Comparison of ENCODE assay signal across 13 mouse cellular contexts in the genomic region with DNA sequence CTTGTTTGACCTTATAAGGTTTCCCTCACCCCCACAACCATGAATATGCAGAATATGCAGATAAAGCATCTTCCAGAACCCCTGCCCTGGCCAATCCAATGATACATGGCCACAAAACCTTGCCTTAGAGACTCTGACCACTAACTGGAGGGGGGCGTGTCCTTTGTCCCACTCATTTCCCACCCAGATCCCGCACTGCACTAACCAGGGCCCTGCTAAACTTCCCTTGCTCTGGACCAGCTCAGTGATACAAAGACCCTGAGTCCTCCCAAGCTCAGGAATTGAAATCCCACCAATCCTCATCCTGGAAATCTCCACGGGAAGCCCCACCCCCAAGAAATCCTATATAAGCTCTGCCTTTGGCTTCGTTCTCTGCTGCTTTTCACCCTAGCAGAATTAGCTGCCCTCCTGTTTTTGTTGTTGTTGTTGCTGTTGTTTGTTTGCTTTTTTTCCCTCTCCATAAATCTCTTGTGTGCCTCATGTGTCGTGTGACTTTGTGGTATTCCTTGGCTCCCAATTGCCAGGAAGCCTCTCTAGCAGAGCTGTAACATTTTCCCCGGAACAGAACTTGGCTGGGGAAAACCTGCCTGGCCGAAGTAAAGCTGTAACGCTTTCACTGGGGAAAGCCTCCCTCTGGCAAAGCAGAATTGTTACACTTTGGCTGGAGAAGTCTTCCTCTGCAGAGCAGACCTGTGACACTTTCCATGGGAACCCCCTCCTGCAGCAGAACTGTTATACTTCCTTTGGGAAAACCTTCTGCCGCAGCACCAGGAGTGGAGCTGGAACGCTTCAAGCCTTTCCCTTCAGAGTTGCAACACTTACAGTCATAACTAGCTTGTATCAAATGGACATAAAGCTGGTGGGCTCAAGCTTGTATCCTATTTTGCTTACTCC. TPM values are rescaled to one million over a fixed set of nuclear protein-coding genes. Genes with fewer than 3 reads are reported as not detected.
DNase-seq lines count a peak whose midpoint lies in the region; ATAC-seq lines count a peak whose summit lies in the region.
"Had no signal": no experiment of that assay in that cellular context is flagged by ENCODE, and none has a peak within 500 bp of the region (broad histone marks: within the 10 kb centered on the region; RNA-seq: fewer than 3 reads in every experiment).

No protein-coding gene starts in this region.

- peak overlapping the region; percentile 90 for H3K4me2 ChIP-seq in hindbrain, embryonic 14.5 days (replicated peaks)
- H3K4me2 ChIP-seq in hindbrain, embryonic 11.5 days (replicated peaks; ENCODE audit: low read depth, low read length): no peak overlapping the region
- peak overlapping the region; percentile 97 for H3K4me2 ChIP-seq in heart, embryonic 13.5 days
- peak overlapping the region; percentile 96 for H3K4me2 ChIP-seq in liver, embryonic 12.5 days

- H3K9me3 ChIP-seq in hindbrain, embryonic 14.5 days (ENCODE audit: control insufficient read depth, low read length): no peaks in the 10 kb centered on the region
- H3K9me3 ChIP-seq in hindbrain, embryonic 11.5 days (ENCODE audit: control insufficient read depth, low read length): no peaks in the 10 kb centered on the region
- H3K9me3 ChIP-seq in heart, embryonic 13.5 days: no peaks in the 10 kb centered on the region
- no peaks in the 10 kb centered on the region for H3K9me3 ChIP-seq in liver, embryonic 12.5 days (replicated peaks)
- H3K9me3 ChIP-seq: midbrain, embryonic 12.5 days had no signal

- H3K27ac ChIP-seq in hindbrain, embryonic 14.5 days: no peak overlapping the region
- no peak overlapping the region for H3K27ac ChIP-seq in hindbrain, embryonic 11.5 days (ENCODE audit: low read depth, low read length)
- H3K27ac ChIP-seq in heart, embryonic 13.5 days (replicated peaks): peak overlapping the region; percentile 94; the same call in 1 of the 2 replicates
- H3K27ac ChIP-seq in liver, embryonic 12.5 days: no peak overlapping the region; the same call in 1 of the 2 replicates

- no peak overlapping the region for H3K9ac ChIP-seq in hindbrain, embryonic 14.5 days
- H3K9ac ChIP-seq in hindbrain, embryonic 11.5 days (ENCODE audit: low read depth, low read length): no peak overlapping the region
- peak overlapping the region; percentile 76; the same call in 1 of the 2 replicates for H3K9ac ChIP-seq in heart, embryonic 13.5 days
- H3K9ac ChIP-seq in liver, embryonic 12.5 days: 0 out of 2 replicates have a peak overlapping the region, but pooled peaks have one; percentile 81

- no peak overlapping the region for H3K4me3 ChIP-seq in hindbrain, embryonic 14.5 days (replicated peaks; ENCODE audit: low read length)
- H3K4me3 ChIP-seq in hindbrain, embryonic 11.5 days (ENCODE audit: low read depth, low read length): no peak overlapping the region
- H3K4me3 ChIP-seq in heart, embryonic 13.5 days: no peak overlapping the region
- 0 out of 2 replicates have a peak overlapping the region, but pooled peaks have one; percentile 75 for H3K4me3 ChIP-seq in liver, embryonic 12.5 days

- ATAC-seq in hindbrain, embryonic 14.5 days (ENCODE audit: low FRiP score): no peak
- no peak for ATAC-seq in hindbrain, embryonic 11.5 days (ENCODE audit: low FRiP score)
- ATAC-seq in heart, embryonic 13.5 days (ENCODE audit: extremely low read depth, insufficient number of reproducible peaks, low FRiP score, low TSS enrichment): no peak
- ATAC-seq in liver, embryonic 12.5 days: no peak

- no peak for DNase-seq in hindbrain, embryonic 14.5 days (ENCODE audit: low spot score)
- DNase-seq in hindbrain, embryonic 11.5 days (ENCODE audit: low spot score): no peak
- DNase-seq in R1 (ENCODE audit: low read depth, low spot score): peak; percentile 54
- DNase-seq in urinary bladder, postnatal 25 days (ENCODE audit: low spot score): no peak
- DNase-seq in kidney, adult 18-20 months: no peak
- no peak for DNase-seq in retina, postnatal 1 day
- DNase-seq: adrenal gland, postnatal 25 days; cerebellum, postnatal 10 days; kidney, postnatal 4 days; left cerebral cortex, postnatal 4 days had no signal

- peaks cover 18% of the 10 kb centered on the region for H3K4me1 ChIP-seq in hindbrain, embryonic 14.5 days (replicated peaks; ENCODE audit: control insufficient read depth, insufficient read depth, low read length)
- 0 out of 2 replicates have a peak, but pooled peaks cover 2% of the 10 kb centered on the region for H3K4me1 ChIP-seq in hindbrain, embryonic 11.5 days (replicated peaks; ENCODE audit: control insufficient read depth, insufficient read depth, low read length)
- H3K4me1 ChIP-seq in heart, embryonic 13.5 days: peaks cover 34% of the 10 kb centered on the region
- peaks cover 43% of the 10 kb centered on the region for H3K4me1 ChIP-seq in liver, embryonic 12.5 days

- H3K27me3 ChIP-seq in hindbrain, embryonic 14.5 days (ENCODE audit: control insufficient read depth, insufficient read depth, low read length): no peaks in the 10 kb centered on the region
- no peaks in the 10 kb centered on the region for H3K27me3 ChIP-seq in hindbrain, embryonic 11.5 days (ENCODE audit: control insufficient read depth, insufficient read depth, low read length)
- H3K27me3 ChIP-seq in heart, embryonic 13.5 days (replicated peaks): no peaks in the 10 kb centered on the region
- no peaks in the 10 kb centered on the region for H3K27me3 ChIP-seq in liver, embryonic 12.5 days (replicated peaks)

- H3K36me3 ChIP-seq in hindbrain, embryonic 14.5 days (replicated peaks; ENCODE audit: control insufficient read depth, insufficient read depth): no peaks in the 10 kb centered on the region
- no peaks in the 10 kb centered on the region for H3K36me3 ChIP-seq in hindbrain, embryonic 11.5 days (ENCODE audit: control insufficient read depth, insufficient read depth, low read length)
- H3K36me3 ChIP-seq in heart, embryonic 13.5 days: no peaks in the 10 kb centered on the region
- H3K36me3 ChIP-seq in liver, embryonic 12.5 days: 0 out of 2 replicates have a peak, but pooled peaks cover 4% of the 10 kb centered on the region
- H3K36me3 ChIP-seq: midbrain, embryonic 12.5 days had no signal

- WGBS in hindbrain, embryonic 14.5 days: 64% methylated on average over 10 of the region's 10 CpGs
- WGBS in hindbrain, embryonic 11.5 days: 66% methylated on average over 10 of the region's 10 CpGs
- WGBS in heart, embryonic 13.5 days: 49% methylated on average over 10 of the region's 10 CpGs
- 54% methylated on average over 10 of the region's 10 CpGs for WGBS in liver, embryonic 12.5 days (ENCODE audit: insufficient replicate concordance)

RNA-seq across cellular contexts. Expression of a gene that starts 1.2 kb away (rescaled TPM):
- 79.9 and 80.2 TPM in 2 replicates for polyA plus RNA-seq in hindbrain, embryonic 14.5 days (2014; fragmentation: Nextera tagmentation; extraction: Ambion mirVana)
- polyA plus RNA-seq in hindbrain, embryonic 11.5 days (2014; fragmentation: Nextera tagmentation; extraction: Ambion mirVana): 73.1 and 79.3 TPM in 2 replicates
- 103 and 110 TPM in 2 replicates for polyA plus RNA-seq in heart, embryonic 13.5 days (2015; fragmentation: Nextera tagmentation; extraction: Ambion mirVana)
- 68.8 and 72.8 TPM in 2 replicates for polyA plus RNA-seq in liver, embryonic 12.5 days (2016; fragmentation: Nextera tagmentation; extraction: Ambion mirVana)

RNA-seq across cellular contexts. Expression of a gene that starts 25.6 kb away (rescaled TPM):
- polyA plus RNA-seq in hindbrain, embryonic 14.5 days (2014; fragmentation: Nextera tagmentation; extraction: Ambion mirVana): 235 and 260 TPM in 2 replicates
- polyA plus RNA-seq in hindbrain, embryonic 11.5 days (2014; fragmentation: Nextera tagmentation; extraction: Ambion mirVana): 287 and 321 TPM in 2 replicates
- 171 and 186 TPM in 2 replicates for polyA plus RNA-seq in heart, embryonic 13.5 days (2015; fragmentation: Nextera tagmentation; extraction: Ambion mirVana)
- polyA plus RNA-seq in liver, embryonic 12.5 days (2016; fragmentation: Nextera tagmentation; extraction: Ambion mirVana): 138 and 146 TPM in 2 replicates

RNA-seq across cellular contexts. Expression of a gene that starts 25.7 kb away (rescaled TPM):
- polyA plus RNA-seq in hindbrain, embryonic 14.5 days (2014; fragmentation: Nextera tagmentation; extraction: Ambion mirVana): 3.8 and 5.1 TPM in 2 replicates
- 2.2 TPM in 1 of 2 replicates, not detected in the other for polyA plus RNA-seq in hindbrain, embryonic 11.5 days (2014; fragmentation: Nextera tagmentation; extraction: Ambion mirVana)
- polyA plus RNA-seq in heart, embryonic 13.5 days (2015; fragmentation: Nextera tagmentation; extraction: Ambion mirVana): 2.8 TPM in 1 of 2 replicates, not detected in the other
- 5.1 TPM in 1 of 2 replicates, not detected in the other for polyA plus RNA-seq in liver, embryonic 12.5 days (2016; fragmentation: Nextera tagmentation; extraction: Ambion mirVana)

RNA-seq across cellular contexts. Expression of a gene that starts 41.8 kb away (rescaled TPM):
- 54.1 and 54.7 TPM in 2 replicates for polyA plus RNA-seq in hindbrain, embryonic 14.5 days (2014; fragmentation: Nextera tagmentation; extraction: Ambion mirVana)
- 40.5 and 50.0 TPM in 2 replicates for polyA plus RNA-seq in hindbrain, embryonic 11.5 days (2014; fragmentation: Nextera tagmentation; extraction: Ambion mirVana)
- 78.6 and 81.9 TPM in 2 replicates for polyA plus RNA-seq in heart, embryonic 13.5 days (2015; fragmentation: Nextera tagmentation; extraction: Ambion mirVana)
- 55.7 and 59.9 TPM in 2 replicates for polyA plus RNA-seq in liver, embryonic 12.5 days (2016; fragmentation: Nextera tagmentation; extraction: Ambion mirVana)

RNA-seq across cellular contexts. Expression of a gene that starts 50.2 kb away (rescaled TPM):
- polyA plus RNA-seq in hindbrain, embryonic 14.5 days (2014; fragmentation: Nextera tagmentation; extraction: Ambion mirVana): 0.99 and 1.1 TPM in 2 replicates
- polyA plus RNA-seq in hindbrain, embryonic 11.5 days (2014; fragmentation: Nextera tagmentation; extraction: Ambion mirVana): 1.2 and 1.8 TPM in 2 replicates
- 1.5 and 1.6 TPM in 2 replicates for polyA plus RNA-seq in heart, embryonic 13.5 days (2015; fragmentation: Nextera tagmentation; extraction: Ambion mirVana)
- polyA plus RNA-seq in liver, embryonic 12.5 days (2016; fragmentation: Nextera tagmentation; extraction: Ambion mirVana): 13.5 and 13.9 TPM in 2 replicates

Comparison
In these comparisons a context has a peak if more than half of its experiments do, and no peak if none do; other contexts are left out.
1. H3K9ac ChIP-seq: peak in heart, embryonic 13.5 days (single experiment) and liver, embryonic 12.5 days (single experiment); none in hindbrain, embryonic 14.5 days (single experiment) and hindbrain, embryonic 11.5 days (single experiment).